ENCODE assay signal across 38 mouse cellular contexts in the genomic region with DNA sequence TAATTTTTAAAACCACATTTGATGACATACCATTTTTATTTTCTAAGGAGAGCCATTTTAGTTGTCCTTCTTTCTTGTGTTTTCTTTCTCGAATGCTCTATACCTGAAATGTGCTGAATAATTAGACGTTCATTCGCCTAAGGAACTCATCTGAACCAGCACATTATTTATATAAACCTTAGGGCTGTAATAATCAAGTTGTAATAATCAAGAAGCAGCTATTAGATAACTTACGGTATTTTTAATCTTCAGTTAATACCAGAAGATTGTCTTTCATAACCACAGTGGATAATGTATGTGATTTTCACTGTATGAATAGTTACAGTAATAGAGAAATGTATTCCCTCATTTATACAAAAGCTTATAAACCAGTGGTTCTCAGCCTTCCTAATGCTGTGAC. TPM values are rescaled to one million over a fixed set of nuclear protein-coding genes. Genes with fewer than 3 reads are reported as not detected.
"Had no signal": no experiment of that assay in that cellular context is flagged by ENCODE, and none has a peak within 500 bp of the region (broad histone marks: within the 10 kb centered on the region; RNA-seq: fewer than 3 reads in every experiment).

No protein-coding gene starts in this region.

- ATAC-seq: liver, embryonic 12.5 days; liver, postnatal 0 days; lung, postnatal 0 days; midbrain, embryonic 13.5 days; midbrain, embryonic 15.5 days; midbrain, embryonic 16.5 days had no signal

- H3K4me3 ChIP-seq: limb, embryonic 10.5 days; limb, embryonic 12.5 days; limb, embryonic 13.5 days; limb, embryonic 15.5 days; liver, embryonic 12.5 days; liver, embryonic 13.5 days; liver, embryonic 15.5 days; lung, embryonic 15.5 days; megakaryocyte, embryonic 14.5 days; midbrain, embryonic 10.5 days; midbrain, embryonic 12.5 days; midbrain, embryonic 13.5 days; midbrain, embryonic 15.5 days; myocyte had no signal

- H3K27ac ChIP-seq: limb, embryonic 10.5 days; limb, embryonic 12.5 days; limb, embryonic 13.5 days; limb, embryonic 15.5 days; liver, embryonic 12.5 days; liver, embryonic 13.5 days; liver, embryonic 14.5 days; liver, embryonic 15.5 days; lung, embryonic 15.5 days; macrophage; midbrain, embryonic 10.5 days; midbrain, embryonic 12.5 days; midbrain, embryonic 13.5 days; midbrain, embryonic 15.5 days had no signal

- H3K9ac ChIP-seq: limb, embryonic 12.5 days; limb, embryonic 13.5 days; limb, embryonic 15.5 days; liver, embryonic 12.5 days; liver, embryonic 13.5 days; liver, embryonic 14.5 days; liver, embryonic 15.5 days; liver, postnatal 0 days; lung, embryonic 14.5 days; lung, embryonic 15.5 days; midbrain, embryonic 12.5 days; midbrain, embryonic 13.5 days; midbrain, embryonic 15.5 days had no signal

- DNase-seq: left cerebral cortex, postnatal 4 days; liver; liver, embryonic 13.5 days; liver, postnatal 0 days; lung, adult 18-20 months; lung, adult 2 months; lung, embryonic 14.5 days; lung, postnatal 10 days; lung, postnatal 14 days; lung, postnatal 36 days; lung, postnatal 4 days; midbrain, embryonic 14.5 days had no signal

- H3K4me2 ChIP-seq: limb, embryonic 12.5 days; limb, embryonic 13.5 days; limb, embryonic 15.5 days; liver, embryonic 11.5 days; liver, embryonic 12.5 days; liver, embryonic 13.5 days; liver, embryonic 15.5 days; lung, embryonic 14.5 days; lung, embryonic 15.5 days; midbrain, embryonic 11.5 days; midbrain, embryonic 12.5 days; midbrain, embryonic 13.5 days; midbrain, embryonic 15.5 days had no signal

- H3K36me3 ChIP-seq: limb, embryonic 10.5 days; limb, embryonic 12.5 days; limb, embryonic 13.5 days; limb, embryonic 15.5 days; liver, embryonic 12.5 days; liver, embryonic 13.5 days; liver, embryonic 15.5 days; lung, embryonic 15.5 days; midbrain, embryonic 10.5 days; midbrain, embryonic 12.5 days; midbrain, embryonic 13.5 days; midbrain, embryonic 15.5 days had no signal

- H3K9me3 ChIP-seq: limb, embryonic 10.5 days; limb, embryonic 12.5 days; limb, embryonic 13.5 days; limb, embryonic 15.5 days; liver, embryonic 12.5 days; liver, embryonic 13.5 days; liver, embryonic 15.5 days; lung, embryonic 15.5 days; megakaryocyte, embryonic 14.5 days; midbrain, embryonic 10.5 days; midbrain, embryonic 12.5 days; midbrain, embryonic 13.5 days; midbrain, embryonic 15.5 days had no signal

- H3K27me3 ChIP-seq: limb, embryonic 12.5 days; limb, embryonic 13.5 days; limb, embryonic 15.5 days; liver, embryonic 13.5 days; liver, embryonic 15.5 days; lung, embryonic 15.5 days; megakaryocyte, embryonic 14.5 days had no signal

- H3K4me1 ChIP-seq: limb, embryonic 10.5 days; limb, embryonic 12.5 days; limb, embryonic 13.5 days; limb, embryonic 15.5 days; liver, embryonic 15.5 days; lung, embryonic 15.5 days; megakaryocyte, embryonic 14.5 days; midbrain, embryonic 12.5 days; midbrain, embryonic 13.5 days; midbrain, embryonic 15.5 days had no signal

RNA-seq across cellular contexts. Expression of gene Dbx2, which starts 9.2 kb away (rescaled TPM):
- total RNA-seq: liver, adult 2 months; megakaryocyte progenitor cell, adult 5-6 weeks; megakaryocyte, adult 5-6 weeks; megakaryocyte-erythroid progenitor cell, adult 5-6 weeks; monocyte, adult 5-6 weeks had no signal
- polyA plus RNA-seq: liver, adult 2 months; liver, embryonic 11.5 days; liver, embryonic 12.5 days; liver, embryonic 13.5 days; liver, embryonic 14.5 days; liver, embryonic 15.5 days; liver, embryonic 16.5 days; liver, postnatal 0 days; lung, adult 2 months; lung, embryonic 14.5 days; lung, embryonic 15.5 days; lung, embryonic 16.5 days; lung, postnatal 0 days; macrophage; myocyte had no signal
